Mouse (Mus musculus) activated CD4-positive, CD25-positive, alpha-beta regulatory T cell, adult 4 months (primary cell): ENCODE data around the gene Ldah. TPM values are rescaled to one million over a fixed set of nuclear protein-coding genes. Genes with fewer than 3 reads are reported as not detected.
"Not testable (repeated sequence)": the region's sequence is repeated elsewhere in the genome, so short reads cannot be mapped to it uniquely, and the experiment has no call there.

Source experiments
- ATAC-seq: one replicate; pipeline ENCODE4 v1.8.0; 2017
- polyA plus RNA-seq, 2 experiments: library from polyadenylated mRNA; unstranded; fragments of 100-300 nt; shearing (Covaris generic); gene quantifications; one replicate each; pipeline ENCODE4 v1.2.1; 2017

The Ldah gene
- 100 to 1,000 TPM; 103 to 110 TPM for polyA plus RNA-seq

DNA sequence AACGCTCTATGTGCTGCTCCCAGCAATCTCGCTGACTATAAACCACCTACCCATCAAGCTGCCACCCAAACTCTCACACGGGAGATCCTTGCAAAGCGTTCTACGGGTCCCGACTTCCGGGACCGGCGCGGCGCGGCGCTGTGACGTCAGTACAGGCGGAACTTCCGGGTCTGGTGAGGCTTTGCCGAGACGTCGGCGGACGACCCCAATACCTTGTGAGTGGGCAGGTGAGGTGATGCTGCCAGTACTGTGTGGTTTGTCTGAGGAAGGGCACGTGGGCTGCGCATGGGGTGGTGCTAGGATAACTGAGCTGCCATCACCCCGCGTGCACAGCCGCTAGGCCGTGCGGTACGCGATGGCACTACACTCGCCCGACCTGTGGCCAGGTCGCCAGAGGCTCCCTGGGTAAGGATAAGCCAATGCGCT lies at the start of gene Ldah:
TSS of gene Ldah (plus strand) at position 130 of the 426 bp plus-strand sequence.
- peak; percentile 97 for ATAC-seq

DNA sequence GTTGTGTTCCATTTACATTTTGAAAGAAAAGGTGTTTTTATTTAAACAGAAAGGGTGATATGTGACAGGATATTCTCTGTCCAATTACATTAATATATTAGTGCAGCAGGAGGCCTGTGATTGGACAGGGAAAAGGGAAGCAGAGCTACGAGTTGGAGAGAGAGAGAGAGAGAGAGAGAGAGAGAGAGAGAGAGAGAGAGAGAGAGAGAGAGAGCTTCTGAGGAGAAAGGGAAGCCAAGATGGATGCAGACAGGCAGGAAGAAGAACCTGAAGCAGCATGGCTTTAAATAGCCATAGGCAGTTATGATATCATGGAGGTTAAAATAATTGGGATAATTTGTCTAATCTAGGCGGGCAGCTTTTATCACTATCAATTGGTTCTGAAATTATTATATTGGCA lies 40.2 kb upstream of the Ldah start:
- ATAC-seq, result no peak

DNA sequence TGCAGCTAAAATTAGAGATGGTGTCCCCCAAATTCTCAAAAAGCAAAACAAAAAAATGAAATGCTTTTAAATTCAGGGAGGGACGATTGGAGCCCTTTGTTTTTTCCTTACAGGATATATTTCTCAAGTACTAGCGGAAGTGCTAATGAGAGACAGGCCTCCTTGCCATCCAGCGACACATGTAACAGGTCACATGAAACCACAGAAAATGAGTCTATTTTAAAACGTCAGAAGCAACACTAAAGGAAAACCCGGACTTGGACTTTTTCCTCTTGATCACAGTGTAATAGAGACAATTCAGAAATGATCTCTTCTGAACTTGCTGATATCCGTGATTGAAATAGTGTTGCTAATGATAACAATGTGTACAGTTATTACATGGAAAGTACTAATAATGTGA lies 27.0 kb upstream of the Ldah start:
- no peak for ATAC-seq

DNA sequence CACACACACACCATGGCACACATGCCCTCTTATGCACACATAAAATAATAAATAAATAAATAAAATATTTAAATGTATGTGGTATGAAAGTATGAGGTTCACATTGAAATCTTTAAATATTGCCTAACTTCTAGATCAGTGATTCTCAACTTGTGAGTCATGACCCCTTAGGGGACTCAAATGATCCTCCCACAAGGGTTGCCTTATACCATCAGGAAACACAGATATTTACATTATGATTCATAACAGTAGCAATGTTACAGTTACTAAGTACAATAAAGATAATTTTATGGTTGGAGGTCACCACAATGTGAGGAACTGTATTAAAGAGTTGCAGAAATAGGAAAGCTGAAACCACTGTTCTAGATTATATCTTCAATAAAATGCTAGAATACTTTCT lies 26.2 kb upstream of the Ldah start:
- ATAC-seq, result no peak

GRCm38 (mm10) chr12:8184518-8184917 lies 23.4 kb upstream of the Ldah start:
- ATAC-seq, result no peak

GRCm38 (mm10) chr12:8188161-8188560 lies 19.7 kb upstream of the Ldah start:
- no peak for ATAC-seq

GRCm38 (mm10) chr12:8188796-8189535 lies 18.9 kb upstream of the Ldah start:
- not testable (repeated sequence) for ATAC-seq

GRCm38 (mm10) chr12:8189722-8190121 lies 18.2 kb upstream of the Ldah start:
- ATAC-seq, result no peak

GRCm38 (mm10) chr12:8205721-8206120 lies 2.2 kb upstream of the Ldah start:
- ATAC-seq, result no peak

DNA sequence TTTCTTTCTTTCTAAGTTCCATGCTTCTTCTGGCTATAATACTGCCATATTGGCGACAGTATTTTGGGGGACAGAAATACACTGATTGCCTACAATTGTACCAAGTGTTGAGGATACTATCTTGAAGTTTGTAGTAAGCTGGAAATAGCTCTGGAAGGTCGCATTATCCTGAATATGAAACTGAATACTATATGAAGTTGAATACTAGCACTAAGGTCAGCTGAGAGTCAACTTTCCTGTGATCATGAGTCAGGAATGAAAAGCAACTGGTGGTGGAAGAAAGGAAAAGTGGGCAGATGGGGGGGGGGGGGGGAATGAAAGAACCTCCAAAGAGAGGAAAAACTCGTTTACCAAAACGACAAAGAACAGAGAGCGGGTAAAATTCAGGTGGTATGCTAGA lies 329 bp upstream of the Ldah start:
- no peak for ATAC-seq

DNA sequence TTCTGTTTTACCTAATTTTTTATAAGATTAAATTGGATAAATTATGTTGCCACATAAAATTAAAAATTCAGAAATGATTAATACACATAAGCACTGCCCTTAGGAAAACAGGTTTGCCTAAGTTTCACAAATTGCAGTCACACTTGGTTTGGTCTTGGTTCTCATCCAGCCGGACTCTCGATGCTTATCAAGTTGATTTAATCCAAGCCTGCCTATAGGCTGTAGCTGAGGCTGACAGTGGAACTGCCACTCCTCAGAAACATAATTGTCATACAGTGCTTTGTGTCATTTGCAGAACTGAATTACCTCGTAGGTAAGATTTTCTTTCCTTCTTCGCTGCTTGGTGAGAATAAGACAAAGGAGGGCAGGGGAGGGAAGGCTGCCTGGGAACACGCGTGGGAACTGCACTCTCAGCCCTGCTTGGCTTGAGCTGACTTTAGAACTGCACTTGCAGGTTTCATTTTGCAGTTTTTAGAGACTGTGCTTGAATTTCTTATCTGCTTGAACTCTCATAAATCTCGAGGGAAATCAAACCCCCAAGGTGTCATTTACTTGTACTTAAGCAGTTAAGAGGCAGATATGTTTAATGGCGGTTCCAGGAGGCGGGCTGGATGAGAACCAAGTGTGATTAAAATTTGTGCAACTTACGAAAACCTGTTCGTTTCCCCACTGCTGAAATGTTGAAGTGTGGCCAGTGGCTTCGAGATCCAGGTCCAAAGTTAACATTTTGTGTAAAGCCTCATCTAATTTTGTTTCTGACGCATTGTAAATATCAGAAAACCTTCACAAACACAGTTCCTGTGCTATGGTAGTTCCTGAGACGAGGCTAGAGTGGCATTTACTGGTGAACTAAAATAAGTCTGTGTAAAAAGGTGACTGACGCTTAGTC lies 8.7 kb downstream of the Ldah start:
- no peak for ATAC-seq

- no peak for ATAC-seq
Observed at GRCm38 (mm10) chr12:8223036-8223435, 15.1 kb downstream of the Ldah start.

DNA sequence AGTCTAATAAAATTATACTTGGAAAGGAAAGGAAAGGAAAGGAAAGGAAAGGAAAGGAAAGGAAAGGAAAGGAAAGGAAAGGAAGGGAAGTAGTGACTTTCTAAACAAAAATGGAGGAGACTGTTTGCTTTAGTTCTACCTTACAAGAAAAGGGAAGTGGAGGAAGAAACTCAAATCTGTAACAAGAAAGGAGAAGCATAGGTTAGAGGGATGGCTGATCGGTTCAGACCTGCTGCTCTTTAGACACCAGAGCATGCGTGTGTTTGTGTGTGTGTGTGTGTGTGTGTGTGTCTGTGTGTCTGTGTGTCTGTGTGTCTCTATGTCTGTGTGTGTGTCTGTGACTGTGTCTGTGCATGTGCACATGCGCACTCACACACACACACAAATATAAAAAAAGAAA lies 23.2 kb downstream of the Ldah start:
- ATAC-seq, result no peak

- no peak for ATAC-seq
Observed at GRCm38 (mm10) chr12:8232679-8233078, 24.8 kb downstream of the Ldah start.

- no peak for ATAC-seq
Observed at GRCm38 (mm10) chr12:8242181-8242580, 34.3 kb downstream of the Ldah start.

GRCm38 (mm10) chr12:8244746-8245145 lies 36.8 kb downstream of the Ldah start:
- ATAC-seq, result no peak

- no peak for ATAC-seq
Observed at GRCm38 (mm10) chr12:8260297-8260696, 52.4 kb downstream of the Ldah start.

DNA sequence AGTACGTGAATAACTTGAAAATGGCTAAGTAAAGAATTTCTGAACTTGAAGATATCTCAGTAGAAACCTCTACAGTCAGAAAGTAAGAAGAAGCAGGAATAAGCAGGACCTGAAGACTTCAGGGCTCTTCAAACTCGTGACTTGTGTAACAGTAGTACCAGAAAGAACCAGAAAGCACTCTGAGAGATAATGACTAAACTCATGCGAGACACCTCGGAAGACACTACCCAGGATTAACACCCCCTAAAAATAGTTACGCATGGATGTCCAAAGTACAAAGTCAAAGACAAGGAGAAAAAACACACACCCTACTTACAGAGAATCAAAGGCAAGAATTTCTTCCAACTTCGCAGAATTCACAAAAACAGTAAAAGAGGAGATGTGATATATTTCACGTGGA lies 58.4 kb downstream of the Ldah start:
- no peak for ATAC-seq

DNA sequence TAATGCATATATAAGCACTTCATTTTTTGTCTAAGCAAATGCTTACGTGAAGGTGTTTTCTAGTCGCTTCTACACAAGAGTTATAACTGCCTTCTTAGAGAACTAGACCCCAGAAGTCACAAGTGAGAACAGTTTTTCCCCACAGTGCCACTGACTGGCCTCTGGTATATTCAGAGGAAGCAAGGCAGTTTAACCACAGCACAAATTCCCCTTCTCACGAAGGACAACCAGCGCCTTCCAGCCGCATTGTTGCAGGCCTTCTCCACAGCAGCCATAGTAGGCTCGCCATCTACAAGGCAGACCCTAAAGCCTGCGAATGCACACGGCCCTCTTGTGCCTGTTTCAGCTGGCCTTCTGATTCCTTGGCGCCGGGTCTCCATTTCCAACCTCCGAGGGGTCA lies 61.7 kb downstream of the Ldah start:
- ATAC-seq, result no peak

GRCm38 (mm10) chr12:8271405-8271804 lies 63.5 kb downstream of the Ldah start:
- ATAC-seq, result no peak

- ATAC-seq, result no peak
Observed at GRCm38 (mm10) chr12:8273471-8274171, 65.7 kb downstream of the Ldah start.

DNA sequence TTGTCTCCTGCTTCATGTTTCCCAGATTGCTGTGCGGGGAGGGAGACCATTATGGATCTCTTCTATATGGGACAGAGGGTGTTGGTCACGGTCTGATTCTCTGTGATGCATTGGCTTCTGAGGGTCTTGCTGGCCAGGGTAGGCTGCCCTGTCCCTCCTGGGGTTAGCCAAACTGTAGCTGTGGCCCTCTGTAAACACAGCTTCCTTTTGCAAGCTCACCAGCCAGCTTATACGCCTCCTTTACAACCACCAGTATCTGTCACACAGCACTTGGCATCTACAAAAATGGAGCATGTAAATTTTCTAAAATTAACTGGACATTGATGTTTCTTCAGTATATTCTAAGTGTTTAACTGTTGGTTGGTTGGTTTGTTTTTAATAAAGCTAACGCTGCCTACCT lies 67.5 kb downstream of the Ldah start:
- ATAC-seq, result no peak
